Mouse (Mus musculus) kidney, embryonic 16.5 days (tissue): ENCODE measurements around the gene Olfr324. TPM values are rescaled to one million over a fixed set of nuclear protein-coding genes. Genes with fewer than 3 reads are reported as not detected.

ENCODE experiments used
- polyA plus RNA-seq: library from polyadenylated mRNA; unstranded; fragments of >200 nt; fragmentation: Nextera tagmentation; extraction: Ambion mirVana; gene quantifications from 2 replicates; pipeline ENCODE4 v1.2.1, GENCODE M21; 2015

Olfr324 gene
- polyA plus RNA-seq, 1 experiment from 2014 or later = not detected

Other genes with a start within 250 kb of the Olfr324 start
- 0.21 and 0.27 TPM in 2 replicates for gene Lypd8, start 216.1 kb upstream of the Olfr324 start, polyA plus RNA-seq
- gene 1810065E05Rik, start 174.0 kb upstream of the Olfr324 start, polyA plus RNA-seq = not detected in 2 replicates
- gene Gm12253, start 162.6 kb upstream of the Olfr324 start, polyA plus RNA-seq = not detected in 2 replicates
- gene Lypd9, start 142.2 kb upstream of the Olfr324 start, polyA plus RNA-seq = not detected in 2 replicates
- gene Olfr30, start 132.8 kb upstream of the Olfr324 start, polyA plus RNA-seq = not detected in 2 replicates
- not detected in 2 replicates for gene Olfr332, start 102.6 kb upstream of the Olfr324 start, polyA plus RNA-seq
- not detected in 2 replicates for gene Olfr331, start 92.5 kb upstream of the Olfr324 start, polyA plus RNA-seq
- gene Olfr330, start 60.3 kb upstream of the Olfr324 start, polyA plus RNA-seq = not detected in 2 replicates
- gene Olfr329-ps, start 48.7 kb upstream of the Olfr324 start, polyA plus RNA-seq = not detected in 2 replicates
- gene Olfr328, start 39.5 kb upstream of the Olfr324 start, polyA plus RNA-seq = 0.14 TPM in 1 of 2 replicates, not detected in the other
- gene Olfr224, start 24.6 kb upstream of the Olfr324 start, polyA plus RNA-seq = not detected in 2 replicates
- not detected in 2 replicates for gene Olfr325, start 17.4 kb upstream of the Olfr324 start, polyA plus RNA-seq
- not detected in 2 replicates for gene 2210407C18Rik, start 21.0 kb downstream of the Olfr324 start, polyA plus RNA-seq
- gene Olfr323, start 35.4 kb downstream of the Olfr324 start, polyA plus RNA-seq = not detected in 2 replicates
- 0.10 TPM in 1 of 2 replicates, not detected in the other for gene Trim58, start 45.4 kb downstream of the Olfr324 start, polyA plus RNA-seq
- 0.04 and 0.12 TPM in 2 replicates for gene Olfr322, start 63.7 kb downstream of the Olfr324 start, polyA plus RNA-seq
- gene Olfr320, start 86.0 kb downstream of the Olfr324 start, polyA plus RNA-seq = 0.05 TPM in 1 of 2 replicates, not detected in the other
- gene Olfr319, start 104.0 kb downstream of the Olfr324 start, polyA plus RNA-seq = not detected in 2 replicates
- not detected in 2 replicates for gene Olfr318, start 128.9 kb downstream of the Olfr324 start, polyA plus RNA-seq
- not detected in 2 replicates for gene Olfr317, start 144.1 kb downstream of the Olfr324 start, polyA plus RNA-seq
- gene Olfr316, start 157.6 kb downstream of the Olfr324 start, polyA plus RNA-seq = not detected in 2 replicates
- gene Olfr315, start 178.1 kb downstream of the Olfr324 start, polyA plus RNA-seq = not detected in 2 replicates
- not detected in 2 replicates for gene Olfr314, start 187.8 kb downstream of the Olfr324 start, polyA plus RNA-seq
- gene Fam183b, start 206.8 kb downstream of the Olfr324 start, polyA plus RNA-seq = 0.31 and 0.85 TPM in 2 replicates
- not detected in 2 replicates for gene Olfr313, start 219.9 kb downstream of the Olfr324 start, polyA plus RNA-seq
- not detected in 2 replicates for gene Olfr312, start 234.1 kb downstream of the Olfr324 start, polyA plus RNA-seq
- not detected in 2 replicates for gene Olfr311, start 244.1 kb downstream of the Olfr324 start, polyA plus RNA-seq